Mouse (Mus musculus) cerebellum, adult 11-12 months (tissue): ENCODE results near the gene Fam114a1.

Experiments used
- DNase-seq: peaks from one replicate; pipeline ENCODE4 v3.0.0; 2022

The Fam114a1 gene

DNA sequence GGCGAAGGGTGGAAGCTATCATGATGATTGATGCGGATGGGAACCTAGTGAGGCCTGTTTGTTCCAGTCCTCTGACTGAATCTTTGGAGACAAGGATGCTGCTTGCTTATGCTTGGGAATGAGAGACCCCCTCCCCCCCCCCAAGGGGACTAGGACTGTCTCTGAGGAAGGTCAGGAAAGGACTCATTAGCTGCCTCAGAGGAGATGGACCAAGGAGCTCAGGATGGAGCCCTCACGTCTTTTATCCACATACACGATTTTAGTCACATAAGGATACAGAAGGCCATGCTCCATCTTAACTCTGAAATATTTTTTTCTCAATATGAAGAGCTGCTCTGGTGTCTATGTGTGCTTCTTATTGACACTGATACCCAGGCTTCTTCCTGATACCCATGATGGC is 92.4 kb downstream of the Fam114a1 start:
- DNase-seq: no peak

GRCm38 (mm10) chr5:65063266-65063665 is 93.4 kb downstream of the Fam114a1 start:
- DNase-seq: no peak

DNA sequence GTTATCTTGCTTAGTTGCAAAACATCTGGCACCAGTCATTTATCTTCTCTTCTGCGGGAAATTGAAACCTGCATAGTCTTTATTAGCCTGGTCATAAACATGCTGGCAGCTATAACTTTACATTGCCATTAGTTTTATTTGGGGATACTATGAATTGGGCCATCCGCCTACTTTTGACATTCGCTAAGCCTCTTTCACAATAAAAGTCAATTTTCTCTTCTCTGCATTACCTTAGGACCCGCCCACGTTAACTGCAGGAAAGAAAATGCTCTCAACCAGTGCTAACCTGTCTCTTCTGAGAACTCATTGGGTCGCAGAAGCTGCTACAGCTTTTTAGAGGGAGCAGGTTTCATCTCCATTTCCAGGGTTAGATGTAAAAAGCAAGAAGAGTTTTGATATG is 98.3 kb downstream of the Fam114a1 start:
- DNase-seq: no peak

GRCm38 (mm10) chr5:65069872-65070271 is 100.0 kb downstream of the Fam114a1 start:
- no peak for DNase-seq

DNA sequence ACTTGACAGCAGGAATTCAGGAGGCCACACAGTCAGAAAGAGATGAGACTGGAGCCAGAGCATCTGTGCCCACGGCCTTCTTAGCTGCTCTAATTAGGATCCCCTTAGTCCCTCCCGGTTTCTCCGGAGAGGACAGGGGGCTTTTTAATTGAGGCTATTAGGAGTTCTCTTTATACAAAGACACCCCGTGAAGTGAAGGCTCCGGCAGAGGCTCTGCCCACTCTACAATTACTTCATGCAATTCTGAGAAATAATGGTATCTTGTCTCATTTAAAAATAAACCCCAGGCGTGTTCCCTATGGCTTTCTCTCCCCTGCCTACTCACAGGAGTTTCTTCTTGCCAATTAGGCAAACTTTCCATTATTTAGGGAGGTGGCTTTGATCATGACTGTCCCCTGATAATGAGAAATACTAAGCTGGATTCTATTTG is 101.8 kb downstream of the Fam114a1 start:
- DNase-seq: no peak

GRCm38 (mm10) chr5:65073247-65073646 is 103.4 kb downstream of the Fam114a1 start:
- DNase-seq: no peak

GRCm38 (mm10) chr5:65074693-65075092 is 104.8 kb downstream of the Fam114a1 start:
- peak; percentile 25 for DNase-seq

- DNase-seq: no peak
These were observed 106.2 kb downstream of the Fam114a1 start for GRCm38 (mm10) chr5:65076087-65076486.

- no peak for DNase-seq
These were observed 106.9 kb downstream of the Fam114a1 start for GRCm38 (mm10) chr5:65076748-65077147.

GRCm38 (mm10) chr5:65078081-65078480 is 108.2 kb downstream of the Fam114a1 start:
- no peak for DNase-seq

- DNase-seq: no peak
These were observed 110.0 kb downstream of the Fam114a1 start for GRCm38 (mm10) chr5:65079881-65080280.

GRCm38 (mm10) chr5:65081836-65082235 is 112.0 kb downstream of the Fam114a1 start:
- DNase-seq: no peak

DNA sequence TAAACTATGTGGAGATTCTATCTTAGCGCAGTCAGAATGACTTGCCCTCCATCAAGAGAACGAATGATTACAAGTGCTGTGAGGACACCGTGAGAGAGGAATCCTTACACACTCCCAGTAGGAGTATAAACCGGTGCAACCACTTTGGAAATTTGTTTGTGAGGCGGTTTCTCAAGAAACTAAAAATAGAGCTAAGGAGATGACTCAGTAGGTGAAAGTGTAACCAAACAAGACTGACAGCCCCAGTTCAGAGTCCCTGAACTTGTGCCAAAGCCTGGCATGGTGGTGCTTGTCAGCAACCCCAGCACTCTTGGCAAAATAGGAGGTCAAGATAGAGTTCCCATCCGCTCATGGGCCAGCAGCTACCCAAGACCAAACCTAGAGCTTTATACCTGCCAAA is 116.7 kb downstream of the Fam114a1 start:
- no peak for DNase-seq

DNA sequence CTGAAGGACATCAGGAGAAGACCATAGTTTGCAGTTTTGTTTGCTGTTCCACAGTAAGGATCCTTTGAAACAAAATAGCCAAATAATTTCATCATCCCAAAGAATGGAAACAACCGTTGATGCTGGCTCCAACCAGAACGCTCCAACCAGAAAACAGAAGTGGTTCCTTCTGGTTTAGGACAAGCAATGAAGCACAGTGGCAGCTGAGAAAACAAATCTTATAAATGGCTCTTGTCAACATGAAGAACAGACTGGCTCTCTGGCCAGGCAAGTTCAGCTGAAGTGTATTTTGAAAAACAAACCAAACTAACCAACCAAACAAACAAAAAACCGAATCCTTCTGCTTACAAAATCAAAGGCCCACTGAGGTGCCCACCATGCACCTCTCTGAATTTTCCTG is 119.8 kb downstream of the Fam114a1 start:
- no peak for DNase-seq

- no peak for DNase-seq
These were observed 121.5 kb downstream of the Fam114a1 start for GRCm38 (mm10) chr5:65091184-65091858.
